In genomic region chr4:33262897-33263296, GRCm38 (mm10) we compare ENCODE assay signal across 22 mouse cellular contexts. TPM values are rescaled to one million over a fixed set of nuclear protein-coding genes. Genes with fewer than 3 reads are reported as not detected.
"Had no signal": no experiment of that assay in that cellular context is flagged by ENCODE, and none has a peak within 500 bp of the region (broad histone marks: within the 10 kb centered on the region; RNA-seq: fewer than 3 reads in every experiment).

No protein-coding gene starts in this region.

- H3K36me3 ChIP-seq: heart, embryonic 13.5 days; heart, embryonic 15.5 days; intestine, embryonic 15.5 days; limb, embryonic 13.5 days; limb, embryonic 15.5 days; liver, embryonic 12.5 days had no signal

- DNase-seq: gastrocnemius, postnatal 14 days; gastrocnemius, postnatal 36 days; heart, adult 11 months; heart, adult 2 months; heart, postnatal 14 days; heart, postnatal 36 days; kidney, adult 18-20 months; kidney, adult 8-10 months; kidney, postnatal 10 days; kidney, postnatal 25 days; kidney, postnatal 4 days; layer of hippocampus, adult 9-11 months; layer of hippocampus, postnatal 36 days; left cerebral cortex, postnatal 4 days had no signal

- H3K9ac ChIP-seq: heart, embryonic 13.5 days; heart, embryonic 15.5 days; hindbrain, embryonic 14.5 days; intestine, embryonic 15.5 days; limb, embryonic 13.5 days; limb, embryonic 15.5 days; liver, embryonic 12.5 days; liver, embryonic 14.5 days had no signal

- H3K4me3 ChIP-seq: heart, adult 2 months; heart, embryonic 13.5 days; heart, embryonic 15.5 days; intestine, embryonic 15.5 days; limb, embryonic 13.5 days; limb, embryonic 15.5 days; liver, embryonic 12.5 days had no signal

- H3K27ac ChIP-seq: heart, embryonic 15.5 days; hindbrain, embryonic 14.5 days; intestine, embryonic 15.5 days; limb, embryonic 13.5 days; limb, embryonic 15.5 days; liver, embryonic 12.5 days; liver, embryonic 14.5 days had no signal

- H3K9me3 ChIP-seq: heart, embryonic 13.5 days; heart, embryonic 15.5 days; intestine, embryonic 15.5 days; limb, embryonic 13.5 days; limb, embryonic 15.5 days; liver, embryonic 12.5 days had no signal

- H3K27me3 ChIP-seq: heart, embryonic 13.5 days; heart, embryonic 15.5 days; intestine, embryonic 15.5 days; limb, embryonic 13.5 days; limb, embryonic 15.5 days; liver, embryonic 12.5 days had no signal

RNA-seq across cellular contexts. Expression of gene Srsf12, which starts 54.1 kb away (rescaled TPM):
- polyA plus RNA-seq: heart, adult 2 months had no signal
